In the genomic region with DNA sequence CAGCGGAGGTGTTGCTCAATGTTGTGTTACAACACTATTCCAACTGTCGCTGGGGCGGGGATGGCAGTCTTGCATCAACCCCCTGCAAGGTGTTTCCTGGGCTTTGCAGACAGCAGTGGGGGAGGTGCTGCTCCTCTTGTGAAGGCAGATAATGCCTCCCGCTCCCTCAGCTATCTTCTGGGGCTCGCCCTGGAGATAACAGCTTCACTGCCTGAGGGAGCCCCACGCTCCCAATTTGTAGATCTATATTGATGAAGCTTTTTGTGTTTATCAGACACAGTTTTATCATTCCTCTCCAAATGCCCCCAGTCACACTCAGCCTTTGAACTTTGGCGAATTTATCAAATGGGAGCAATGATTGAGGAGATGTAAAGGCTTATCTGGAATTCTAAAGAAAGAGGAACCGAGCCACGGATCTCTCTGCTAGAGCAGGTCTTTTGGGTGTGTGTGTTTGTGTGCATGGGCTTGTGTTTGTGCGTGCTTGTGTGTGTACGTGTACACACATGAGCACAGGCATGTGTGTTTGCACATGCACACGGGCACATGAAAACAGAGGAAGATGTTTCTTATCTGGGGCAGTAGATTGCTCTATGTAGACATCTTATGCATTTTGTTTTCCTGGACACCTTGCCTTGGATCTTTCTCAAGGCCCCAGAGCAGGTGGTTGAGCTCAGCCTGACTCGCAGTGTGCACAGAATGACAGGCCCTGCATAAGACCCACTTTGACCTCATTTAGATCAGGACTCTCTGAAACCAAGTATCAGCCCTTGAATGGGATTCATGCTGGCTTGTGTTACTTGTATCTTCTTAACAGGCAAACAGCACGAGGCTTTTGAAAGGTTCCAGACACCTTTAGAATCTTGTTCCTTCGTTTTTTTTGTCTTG, we compare ENCODE assay signal across 9 mouse cellular contexts.
DNase-seq lines count a peak whose midpoint lies in the region; ATAC-seq lines count a peak whose summit lies in the region.
"Had no signal": no experiment of that assay in that cellular context is flagged by ENCODE, and none has a peak within 500 bp of the region (broad histone marks: within the 10 kb centered on the region; RNA-seq: fewer than 3 reads in every experiment).

No protein-coding gene starts in this region.

- H3K27ac ChIP-seq in hindbrain, embryonic 11.5 days (ENCODE audit: low read depth, low read length) = no peak overlapping the region
- H3K27ac ChIP-seq in hindbrain, embryonic 10.5 days = no peak overlapping the region

- H3K36me3 ChIP-seq in hindbrain, embryonic 11.5 days (ENCODE audit: control insufficient read depth, insufficient read depth, low read length) = no peaks in the 10 kb centered on the region
- H3K36me3 ChIP-seq in hindbrain, embryonic 10.5 days = no peaks in the 10 kb centered on the region

- no peak overlapping the region for H3K9ac ChIP-seq in hindbrain, embryonic 11.5 days (ENCODE audit: low read depth, low read length)

- DNase-seq in spleen, adult 12 weeks (ENCODE audit: low spot score) = peak; percentile 40
- no peak for DNase-seq in spleen, adult 18-20 months
- DNase-seq in liver = peak; percentile 91
- no peak for DNase-seq in hindbrain, embryonic 11.5 days (ENCODE audit: low spot score)
- no peak for DNase-seq in left cerebral cortex, adult 11 months (ENCODE audit: low spot score)
- DNase-seq in cerebellum, postnatal 36 days = no peak
- no peak for DNase-seq in hindbrain, embryonic 10.5 days (ENCODE audit: low spot score)
- DNase-seq: kidney, adult 9 months had no signal

- no peak overlapping the region for H3K4me2 ChIP-seq in hindbrain, embryonic 11.5 days (replicated peaks; ENCODE audit: low read depth, low read length)

- no peaks in the 10 kb centered on the region for H3K9me3 ChIP-seq in hindbrain, embryonic 11.5 days (ENCODE audit: control insufficient read depth, low read length)
- no peaks in the 10 kb centered on the region for H3K9me3 ChIP-seq in hindbrain, embryonic 10.5 days

- H3K27me3 ChIP-seq in hindbrain, embryonic 11.5 days (ENCODE audit: control insufficient read depth, insufficient read depth, low read length) = no peaks in the 10 kb centered on the region
- H3K27me3 ChIP-seq in hindbrain, embryonic 10.5 days (ENCODE audit: insufficient read depth, poor library complexity, severe bottlenecking) = peaks cover 18% of the 10 kb centered on the region

- H3K4me3 ChIP-seq in hindbrain, embryonic 11.5 days (ENCODE audit: low read depth, low read length) = no peak overlapping the region
- H3K4me3 ChIP-seq in hindbrain, embryonic 10.5 days = no peak overlapping the region

- no peaks in the 10 kb centered on the region for H3K4me1 ChIP-seq in hindbrain, embryonic 11.5 days (replicated peaks; ENCODE audit: control insufficient read depth, insufficient read depth, low read length)
- H3K4me1 ChIP-seq in hindbrain, embryonic 10.5 days (replicated peaks) = peaks cover 36% of the 10 kb centered on the region

- ATAC-seq in megakaryocyte progenitor cell, adult 5-6 weeks (replicated peaks; ENCODE audit: poor library complexity) = peak; percentile 83
- ATAC-seq in hindbrain, embryonic 11.5 days (ENCODE audit: low FRiP score) = no peak

- WGBS in hindbrain, embryonic 11.5 days = 30% methylated on average over 15 of the region's 15 CpGs
- 28% methylated on average over 15 of the region's 15 CpGs for WGBS in hindbrain, embryonic 10.5 days

Comparison
In these comparisons a context has a peak if more than half of its experiments do, and no peak if none do; other contexts are left out.
1. DNase-seq: peak in spleen, adult 12 weeks (single experiment) and liver (single experiment); none in spleen, adult 18-20 months (0 of 2), hindbrain, embryonic 11.5 days (single experiment), left cerebral cortex, adult 11 months (single experiment), cerebellum, postnatal 36 days (0 of 2) and hindbrain, embryonic 10.5 days (single experiment).